Mouse (Mus musculus) ovary, postnatal 36 days (tissue): ENCODE measurements at regions not wholly inside any gene's neighbourhood (a gene's known extent, or its start where the extent isn't known, plus 50 kb on each side); places are given as distances from the start of the nearest gene placed in this dataset.
A peak's percentile ranks its signal among the peaks of the same experiment; 100 is the strongest.
"Not testable (repeated sequence)": the region's sequence is repeated elsewhere in the genome, so short reads cannot be mapped to it uniquely, and the experiment has no call there.

Experiments used
- DNase-seq: peaks from one replicate; pipeline ENCODE4 v3.0.0; 2022; ENCODE audit warnings: low spot score, mixed read lengths

DNA sequence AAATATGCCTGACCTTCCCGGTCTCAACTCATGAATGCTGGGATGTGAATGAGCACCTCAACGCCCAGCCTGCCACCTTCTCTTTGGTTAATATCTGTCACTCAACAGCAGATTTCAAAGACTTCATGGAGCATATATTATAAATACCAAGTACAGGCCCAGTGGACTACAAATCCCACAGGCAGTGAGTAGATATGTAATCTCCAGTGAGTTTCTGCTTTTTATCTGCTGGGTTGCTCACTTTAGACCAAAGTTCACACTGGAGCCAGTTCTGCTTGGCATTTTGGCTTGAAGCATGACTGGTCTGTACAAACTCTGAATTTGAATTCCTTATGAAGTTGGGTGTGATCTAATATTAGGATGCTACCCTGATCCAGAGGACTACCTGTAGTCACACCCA lies 377.1 kb upstream of the Ngly1 start:
- DNase-seq: no peak

DNA sequence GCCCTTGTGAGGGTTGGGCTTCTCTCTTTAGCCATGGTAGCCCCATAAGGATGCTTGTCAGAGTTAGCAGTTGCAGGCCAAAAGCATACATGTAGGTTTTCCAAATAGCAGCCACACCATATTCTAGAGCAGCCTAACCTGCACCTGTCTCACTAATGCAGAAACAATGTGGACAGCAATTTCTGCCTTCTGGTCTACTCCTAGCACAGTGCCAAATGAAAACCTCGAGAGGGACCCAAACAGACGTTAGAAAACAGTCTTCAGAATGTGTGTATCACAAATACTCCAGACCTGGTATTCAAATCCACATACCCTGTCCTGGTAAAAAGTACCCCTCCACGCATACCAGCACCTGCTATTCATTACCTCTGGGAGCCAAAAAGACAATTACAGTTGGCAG lies 368.9 kb upstream of the Ngly1 start:
- DNase-seq: no peak

DNA sequence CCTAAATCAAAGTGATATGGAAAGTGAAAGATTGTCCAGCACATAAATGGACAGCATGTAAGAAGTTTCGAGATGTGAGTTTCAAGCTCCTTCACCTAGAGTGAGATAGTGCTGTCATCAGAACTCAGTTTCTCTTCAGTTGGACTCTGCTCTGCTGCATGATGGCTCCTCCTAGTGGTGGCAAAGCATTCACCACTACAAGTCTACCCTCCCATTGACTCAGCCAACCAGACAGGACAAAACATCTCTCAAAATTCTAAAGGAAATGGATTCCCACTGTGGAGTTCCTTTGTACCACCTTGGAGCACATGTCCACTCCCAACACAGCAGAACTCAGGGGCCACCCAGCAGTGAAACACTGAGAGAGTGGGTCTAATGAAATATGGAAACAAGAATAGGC lies 367.8 kb upstream of the Ngly1 start:
- peak; percentile 7 for DNase-seq

DNA sequence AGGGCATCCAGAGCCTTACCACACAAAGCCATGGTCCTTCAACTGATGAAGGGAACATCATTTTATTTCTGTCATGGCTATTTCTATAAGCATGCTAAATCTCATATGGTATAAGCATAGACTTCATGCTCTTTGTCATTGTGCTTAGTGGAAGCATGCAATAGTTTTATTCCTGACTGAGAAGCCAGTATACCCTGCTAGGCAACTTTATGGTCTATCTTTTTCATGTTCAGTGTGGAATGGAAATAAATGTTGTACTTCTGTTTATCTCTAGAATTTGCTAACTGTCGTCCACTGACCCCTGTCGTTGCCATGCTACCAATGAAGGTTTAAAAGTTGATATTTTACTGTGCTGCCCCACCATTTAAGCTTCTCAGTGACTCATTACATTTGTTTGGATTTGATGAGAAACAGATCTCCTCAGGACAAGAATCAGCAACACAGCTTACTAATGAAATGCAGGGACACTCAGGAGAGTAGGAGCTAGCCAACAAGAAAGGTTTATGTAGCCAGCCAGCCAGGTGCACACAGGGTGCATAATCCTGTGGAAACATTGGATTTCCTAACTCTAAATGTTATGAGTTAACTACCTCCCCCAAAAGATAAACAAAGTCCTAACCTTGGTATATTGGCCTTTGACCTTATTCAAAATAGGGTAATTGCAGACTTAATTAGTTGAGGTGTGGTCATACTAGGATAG lies 364.3 kb upstream of the Ngly1 start:
- no peak for DNase-seq

DNA sequence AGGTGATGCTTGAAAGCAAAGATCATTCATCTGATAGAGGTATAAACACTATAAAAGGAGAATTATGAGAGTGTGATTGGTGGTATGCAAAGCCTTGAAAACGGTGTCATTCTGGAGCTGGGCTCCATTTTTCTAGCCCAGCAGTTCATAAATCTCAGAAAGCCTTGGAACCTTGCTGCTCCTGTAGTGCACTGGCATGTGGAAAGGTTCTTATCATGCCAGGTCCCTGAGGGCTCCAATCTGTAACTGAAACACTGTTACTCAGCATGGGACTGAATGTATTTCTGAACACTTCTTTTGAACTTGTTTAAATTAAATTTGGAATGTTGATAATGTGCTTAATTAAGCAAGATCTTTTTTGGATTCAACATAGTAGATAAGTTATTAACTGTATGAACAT lies 352.0 kb upstream of the Ngly1 start:
- DNase-seq: no peak

DNA sequence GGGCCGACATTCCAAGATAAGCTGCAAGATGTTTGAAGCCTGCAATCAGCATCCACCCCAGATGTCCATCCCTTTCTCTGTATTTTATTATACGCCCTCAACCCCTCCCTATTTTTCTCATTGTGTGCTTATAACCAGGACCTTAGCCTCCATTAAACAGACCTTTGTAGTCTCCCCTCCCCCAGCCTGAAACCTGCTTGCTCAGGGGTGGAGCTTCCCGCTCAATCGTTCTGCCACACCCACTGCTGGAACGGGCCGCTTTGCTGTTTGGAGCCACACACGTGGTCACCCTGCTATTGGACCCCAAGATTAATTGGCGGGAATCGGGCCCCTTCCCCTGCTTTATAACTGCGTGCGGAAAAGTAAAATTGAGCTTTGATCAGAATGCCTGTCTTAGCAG lies 342.7 kb upstream of the Ngly1 start:
- not testable (repeated sequence) for DNase-seq

DNA sequence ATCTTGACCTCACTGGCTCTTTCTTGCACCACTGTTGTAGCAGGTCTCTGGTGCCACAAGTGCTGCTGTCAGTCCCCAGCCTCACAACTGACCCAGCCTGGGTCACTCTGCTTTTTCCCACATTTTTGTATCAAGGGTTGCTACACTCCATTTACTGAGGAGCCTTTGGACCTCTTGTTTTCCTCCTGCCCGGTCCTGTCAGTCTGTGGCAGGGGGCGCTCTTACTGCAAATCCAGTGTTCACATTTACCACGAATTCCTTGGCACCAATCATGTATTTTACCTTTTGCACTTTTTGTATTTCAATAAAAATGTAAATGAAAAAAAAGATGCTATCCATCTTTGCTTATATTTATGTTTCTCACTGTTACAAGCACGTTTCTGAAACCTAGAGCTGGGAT lies 335.9 kb upstream of the Ngly1 start:
- not testable (repeated sequence) for DNase-seq

DNA sequence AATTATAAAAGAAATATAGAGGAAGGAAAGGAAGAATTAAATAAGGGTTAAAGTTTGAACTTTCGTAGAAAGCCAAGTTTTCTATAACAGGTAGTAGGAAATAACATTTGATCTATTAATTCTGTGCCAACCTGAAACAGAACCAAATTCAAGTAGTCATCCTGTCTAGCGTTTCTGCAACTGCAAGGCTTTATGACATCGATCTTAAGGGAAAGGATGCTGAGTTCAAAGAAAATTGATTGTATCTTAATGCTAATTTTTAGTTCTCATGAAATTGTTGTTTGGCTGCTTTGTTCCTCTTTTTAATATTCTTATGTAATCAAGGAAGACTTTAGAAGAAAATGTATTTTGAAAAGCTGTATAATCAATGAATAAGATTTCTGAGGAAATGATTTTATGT lies 334.9 kb upstream of the Ngly1 start:
- DNase-seq: no peak

DNA sequence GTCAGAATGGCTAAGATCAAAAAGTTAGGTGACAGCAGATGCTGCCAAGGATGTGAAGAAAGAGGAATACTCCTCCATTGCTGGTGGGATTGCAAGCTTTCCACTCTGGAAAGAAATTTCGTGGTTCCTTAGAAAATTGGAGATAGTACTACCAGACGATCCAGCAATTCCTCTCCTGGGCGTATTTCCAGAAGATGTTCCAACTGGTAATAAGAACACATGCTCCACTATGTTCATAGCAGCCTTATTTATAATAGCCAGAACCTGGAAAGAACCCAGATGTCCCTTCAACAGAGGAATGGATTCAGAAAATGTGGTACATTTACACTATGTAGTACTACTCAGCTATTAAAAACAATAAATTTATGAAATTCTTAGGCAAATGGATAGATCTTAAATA lies 324.4 kb upstream of the Ngly1 start:
- DNase-seq: not testable (repeated sequence)

DNA sequence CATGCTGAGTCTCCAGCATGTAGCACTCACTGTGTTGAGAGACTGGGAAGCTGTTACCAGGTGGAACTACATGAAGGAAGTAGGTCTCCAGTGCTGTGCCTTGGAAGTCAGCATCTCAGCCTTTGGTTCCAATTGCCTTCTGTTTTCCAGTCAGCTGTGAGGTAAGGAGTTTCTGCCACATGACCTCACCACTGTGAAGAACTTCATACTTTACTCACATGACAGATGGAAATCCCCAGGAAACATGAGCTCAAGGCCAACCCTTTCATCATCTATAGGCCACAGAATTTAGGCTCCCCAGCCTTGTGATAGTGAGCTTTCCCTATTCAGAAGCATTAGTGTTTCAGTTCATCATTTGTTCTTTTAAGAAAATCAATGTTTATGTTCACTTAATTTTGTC lies 314.4 kb upstream of the Ngly1 start:
- DNase-seq: no peak

DNA sequence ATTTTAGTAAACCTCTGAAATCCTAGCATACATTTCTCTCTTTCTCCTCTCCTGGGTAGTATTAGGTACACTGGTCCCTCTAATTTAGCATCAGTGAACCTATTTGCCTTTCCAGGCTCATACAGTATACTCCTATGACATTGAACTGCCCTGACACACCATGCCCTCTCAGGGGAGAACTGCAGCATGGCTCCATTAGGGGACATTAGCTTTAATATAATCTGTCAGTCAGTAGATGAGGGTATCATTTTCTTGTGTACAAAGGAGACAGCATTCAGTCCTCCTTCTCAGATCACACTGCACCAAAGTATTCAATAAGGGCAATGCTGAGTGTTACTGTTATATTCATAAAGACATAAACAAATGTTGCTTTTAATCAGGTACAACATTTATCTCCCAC lies 278.8 kb upstream of the Ngly1 start:
- DNase-seq: no peak

DNA sequence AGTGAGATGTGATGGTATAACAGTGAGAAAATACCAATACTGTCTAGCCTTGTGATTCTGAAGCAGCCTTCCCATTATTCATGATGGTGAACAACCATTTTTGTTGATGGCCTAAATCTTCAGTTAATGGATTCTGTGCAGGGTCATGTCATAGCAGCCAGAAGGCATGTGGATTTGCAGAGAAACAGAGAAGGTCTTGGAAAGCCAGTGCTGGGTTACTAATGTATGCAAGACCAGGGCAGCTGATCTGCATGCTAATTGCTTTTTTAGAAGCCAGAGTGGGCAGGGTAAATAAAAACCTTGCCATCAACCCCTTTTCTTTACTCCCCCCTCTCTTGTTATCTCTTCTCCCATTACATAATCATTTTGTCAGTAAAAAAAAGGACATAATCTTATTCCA lies 278.3 kb upstream of the Ngly1 start:
- no peak for DNase-seq

DNA sequence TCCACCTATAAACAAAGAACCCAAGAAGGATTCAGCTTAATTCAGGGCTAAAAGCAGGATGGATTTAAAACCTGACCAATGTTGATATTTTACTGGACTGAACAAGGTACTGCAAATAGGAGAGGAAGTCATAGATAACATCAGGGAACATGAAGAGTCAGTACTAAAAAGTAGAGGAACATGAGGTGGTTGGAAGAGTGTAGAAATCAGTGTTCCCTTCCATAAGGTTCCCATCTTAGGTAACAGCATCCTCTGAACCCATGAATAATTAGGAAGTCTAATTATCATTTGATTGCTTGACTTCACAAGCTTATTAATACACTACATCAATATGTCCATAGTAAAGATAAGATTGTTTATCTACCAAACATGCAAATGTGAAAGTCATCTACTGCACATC lies 277.8 kb upstream of the Ngly1 start:
- no peak for DNase-seq

DNA sequence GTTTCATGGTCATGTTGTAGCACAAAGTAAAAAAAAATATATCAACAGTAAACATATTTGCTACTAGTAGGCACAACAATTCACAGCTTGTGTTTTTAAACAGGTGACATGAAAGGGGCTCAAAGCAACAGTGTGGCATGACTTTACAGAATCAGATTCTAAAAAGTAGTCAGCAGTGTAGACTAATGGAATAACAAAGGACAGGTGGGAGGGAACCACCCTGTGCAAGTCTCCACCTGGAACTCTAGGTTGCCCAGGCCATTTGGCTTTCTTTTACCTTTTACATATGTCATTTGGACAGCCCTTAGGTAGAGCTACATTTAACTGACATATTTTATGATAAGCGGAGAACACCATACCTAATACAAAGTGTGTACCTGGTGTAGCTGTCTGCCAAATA lies 271.7 kb upstream of the Ngly1 start:
- no peak for DNase-seq

DNA sequence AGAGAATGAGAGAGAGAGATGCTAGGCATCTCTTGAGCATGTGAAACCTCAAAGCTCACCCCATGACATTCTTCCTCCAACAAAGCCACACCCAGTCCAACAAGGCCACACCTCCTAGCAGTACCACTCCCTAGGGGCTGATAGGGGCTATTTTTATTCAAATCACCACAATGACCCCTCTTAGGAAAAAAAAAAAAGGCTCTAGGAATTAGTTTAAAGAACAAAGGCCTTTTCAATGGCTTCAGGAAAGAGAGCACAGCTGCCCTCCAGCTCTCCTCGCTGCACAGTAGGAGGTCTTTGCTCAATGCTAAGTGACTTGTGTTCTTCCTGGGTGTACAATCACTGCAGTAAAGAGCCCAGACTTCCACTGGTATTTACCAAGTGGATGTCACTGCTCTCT lies 270.8 kb upstream of the Ngly1 start:
- DNase-seq: no peak

DNA sequence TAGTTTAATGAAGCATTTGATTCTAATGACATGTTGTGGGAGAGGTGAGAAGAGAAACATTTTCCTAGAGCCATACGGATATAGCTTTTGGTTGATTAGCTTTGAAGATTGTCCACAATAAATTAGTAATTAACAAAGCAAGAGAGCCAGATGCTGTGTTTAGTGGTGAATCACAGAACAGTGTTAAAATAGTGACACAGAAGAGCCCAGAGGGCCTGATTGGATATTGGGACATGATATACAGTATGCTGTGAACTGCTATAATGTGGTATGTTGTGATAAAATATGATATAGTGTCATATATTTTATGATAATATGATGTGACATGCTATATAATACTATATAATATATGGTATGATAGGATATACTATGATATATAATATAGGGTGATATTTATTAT lies 243.7 kb upstream of the Ngly1 start:
- DNase-seq: no peak

DNA sequence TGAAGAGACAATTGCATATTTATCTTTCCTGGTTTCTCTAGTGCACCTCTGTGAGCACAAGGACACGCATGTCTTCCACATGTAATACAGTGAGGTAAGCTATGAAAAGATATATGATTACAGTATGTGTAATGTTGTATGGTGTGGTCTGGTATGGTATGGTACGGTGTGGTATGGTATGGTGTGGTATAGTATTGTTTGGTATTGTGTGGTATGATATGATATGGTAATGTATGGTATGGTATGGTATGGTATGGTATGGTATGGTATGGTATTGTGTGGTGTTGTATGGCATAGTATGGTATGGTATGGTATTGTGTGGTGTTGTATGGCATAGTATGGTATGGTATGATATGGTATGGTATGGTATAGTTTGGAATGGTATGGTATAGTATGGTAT lies 242.1 kb upstream of the Ngly1 start:
- no peak for DNase-seq

DNA sequence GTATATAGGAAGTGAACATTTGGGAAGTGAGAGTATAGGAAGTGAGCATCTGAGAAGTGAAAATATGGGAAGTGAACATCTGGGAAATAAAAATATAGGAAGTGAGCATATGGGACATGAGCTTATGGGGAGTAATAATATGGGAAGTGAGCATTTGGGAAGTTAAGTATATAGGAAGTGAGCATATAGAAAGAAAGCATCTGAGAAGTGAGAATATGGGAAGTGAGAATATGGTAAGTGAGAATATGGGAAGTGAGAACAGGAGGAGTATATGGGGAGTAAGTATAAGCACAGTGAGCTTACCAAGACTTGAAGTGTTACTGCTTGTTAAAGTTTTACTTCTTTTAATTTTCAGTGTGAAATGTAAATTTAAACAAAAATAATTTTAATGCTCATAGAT lies 239.3 kb upstream of the Ngly1 start:
- DNase-seq: no peak

DNA sequence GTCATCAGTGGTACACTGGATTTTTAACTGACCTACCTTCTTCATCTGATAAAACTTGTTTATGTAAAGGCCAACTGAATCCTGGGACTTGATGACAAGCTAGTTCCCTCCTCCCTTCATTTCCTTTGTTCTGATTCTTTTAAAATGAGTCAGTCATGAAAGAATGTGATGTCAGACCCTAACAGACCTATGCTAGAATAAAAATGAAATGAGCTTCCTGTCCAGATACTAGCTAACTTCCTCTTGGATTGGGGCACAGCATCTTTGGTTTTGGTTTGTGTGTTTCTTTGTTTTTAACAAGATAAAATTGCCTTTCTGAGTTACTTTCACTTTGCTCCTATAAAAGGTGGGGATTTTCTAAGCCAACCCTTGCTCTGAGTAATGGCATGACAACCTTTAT lies 225.2 kb upstream of the Ngly1 start:
- DNase-seq: no peak

DNA sequence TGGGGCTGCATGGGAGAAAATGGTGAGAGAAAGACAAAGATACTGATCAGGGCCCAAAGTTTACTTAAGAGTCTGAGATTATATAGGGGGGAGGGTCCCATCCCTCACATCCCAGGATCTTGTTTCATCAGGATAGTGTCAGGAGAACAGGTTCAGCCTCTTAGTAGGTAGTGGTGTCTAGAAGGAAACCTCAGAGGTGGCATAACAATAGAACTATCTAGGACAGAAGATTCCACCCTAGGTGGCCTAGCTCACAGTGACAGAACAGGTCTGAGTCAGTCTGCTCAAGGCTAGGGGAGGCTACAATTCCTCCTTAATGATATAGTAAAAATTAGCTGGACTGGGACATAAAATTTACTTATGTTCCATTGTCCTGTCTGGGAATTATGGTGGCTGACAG lies 211.3 kb upstream of the Ngly1 start:
- no peak for DNase-seq

DNA sequence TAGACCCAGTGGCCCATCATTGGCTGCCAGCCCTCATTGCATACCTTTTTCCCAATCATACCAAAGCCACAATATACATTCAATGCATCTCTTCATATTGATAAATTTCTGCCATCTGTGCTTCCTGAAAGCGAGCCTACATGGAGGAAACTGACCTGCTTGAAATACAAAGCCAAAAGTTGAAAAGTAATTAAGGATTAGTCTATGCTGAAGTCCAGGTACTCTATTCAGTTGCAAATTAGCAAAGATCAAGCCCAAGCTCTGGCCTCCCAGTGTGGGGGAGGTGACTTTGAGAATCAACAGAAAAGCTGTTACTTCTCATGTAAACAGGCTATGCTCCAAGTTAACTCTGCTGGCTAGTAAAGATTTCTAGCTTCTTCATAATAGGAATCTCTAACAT lies 210.7 kb upstream of the Ngly1 start:
- no peak for DNase-seq

DNA sequence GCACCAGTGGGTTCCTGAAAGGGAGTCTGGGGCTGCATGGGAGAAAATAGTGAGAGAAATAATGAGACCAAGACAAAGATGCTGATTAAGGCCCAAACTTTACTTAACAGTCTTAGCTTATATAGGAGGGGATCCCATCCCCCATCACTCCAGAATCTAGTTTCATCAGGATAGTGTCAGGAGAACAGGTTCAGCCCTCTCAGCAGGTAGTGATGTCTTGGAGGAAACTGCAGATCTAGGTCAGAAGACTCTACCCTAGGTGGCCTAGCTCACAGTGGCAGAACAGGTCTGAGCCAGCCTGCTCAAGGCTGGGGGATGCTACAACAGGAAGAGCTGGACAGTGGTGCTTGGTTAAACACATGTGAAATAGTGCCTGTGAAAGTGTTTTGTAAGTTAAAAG lies 204.6 kb upstream of the Ngly1 start:
- no peak for DNase-seq

DNA sequence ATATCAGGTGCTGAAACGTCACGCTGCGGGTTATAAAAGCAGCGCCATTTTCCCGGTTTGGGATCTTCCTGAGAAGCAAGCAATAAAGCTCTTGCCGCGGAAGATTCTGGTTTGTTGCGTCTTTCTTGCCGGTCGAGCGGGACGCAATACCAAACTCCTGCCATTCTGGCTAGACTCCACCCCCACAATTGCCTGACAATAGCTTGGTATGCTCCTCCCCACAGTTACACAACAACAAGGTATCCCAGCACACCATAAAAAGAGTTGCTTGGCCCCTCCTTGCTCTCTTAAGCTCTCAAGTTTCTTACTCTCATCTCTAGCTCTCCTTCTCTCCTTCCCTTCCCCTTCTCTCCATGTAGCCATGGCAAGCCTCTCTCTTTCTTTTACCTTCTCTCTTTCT lies 176.5 kb upstream of the Ngly1 start:
- DNase-seq: not testable (repeated sequence)

DNA sequence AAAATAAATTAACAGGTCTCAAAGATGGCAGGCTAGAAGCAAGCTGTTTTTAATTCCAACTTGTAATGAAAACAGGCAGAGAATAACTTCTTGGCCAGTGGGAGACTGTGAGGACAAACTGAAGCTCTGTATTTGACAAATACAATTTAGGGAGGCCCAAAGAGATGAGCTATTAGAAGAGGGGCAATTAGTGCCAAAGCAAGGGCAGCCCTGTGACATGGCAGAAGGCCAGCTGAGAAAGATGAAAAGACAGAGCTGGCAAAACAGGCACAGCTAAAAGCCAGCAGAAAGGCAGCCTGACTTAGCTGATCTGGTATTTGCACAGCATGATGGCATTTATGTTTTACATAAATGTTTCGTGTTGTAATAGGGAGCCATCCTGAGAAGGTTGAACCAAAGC lies 175.0 kb upstream of the Ngly1 start:
- DNase-seq: no peak

DNA sequence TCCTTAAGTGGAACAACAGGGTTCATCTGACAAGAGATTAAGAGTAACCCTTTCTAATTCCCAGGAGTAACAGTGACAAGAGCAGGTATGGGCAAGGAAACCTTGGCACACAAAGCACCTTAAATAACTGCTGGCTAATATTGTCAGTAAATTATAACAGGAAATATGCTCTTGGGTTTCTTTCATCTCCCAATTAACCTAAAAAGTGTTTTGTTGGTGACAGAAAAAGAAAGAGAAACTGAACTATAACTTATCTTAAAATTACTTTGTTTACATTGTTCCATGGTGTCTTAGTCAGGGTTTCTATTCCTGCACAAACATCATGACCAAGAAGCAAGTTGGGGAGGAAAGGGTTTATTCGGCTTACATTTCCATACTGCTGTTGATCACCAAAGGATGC lies 170.0 kb upstream of the Ngly1 start:
- no peak for DNase-seq
